Mouse (Mus musculus): ENCODE measurements at regions not wholly inside any gene's neighbourhood (a gene's known extent, or its start where the extent isn't known, plus 50 kb on each side); places are given as distances from the start of the nearest gene placed in this dataset.

DNA sequence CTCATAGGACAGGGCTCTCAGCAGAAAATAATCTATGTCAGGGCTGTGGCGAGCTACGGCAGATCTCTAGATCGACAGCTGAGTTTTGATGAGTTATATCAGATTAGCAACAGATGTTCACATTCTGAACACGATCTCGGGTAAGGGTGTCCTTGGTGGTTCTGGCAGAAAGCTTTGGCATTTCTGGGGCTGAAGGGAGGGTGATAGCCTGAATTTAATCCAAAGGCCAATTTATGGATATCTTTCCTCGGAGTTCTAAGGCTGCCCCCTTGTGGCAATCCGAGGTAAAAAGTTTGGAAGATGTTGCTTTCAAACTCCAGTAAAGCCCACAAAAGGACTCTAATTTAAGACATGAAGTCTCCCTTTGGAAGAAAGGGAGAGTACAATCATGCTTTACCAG, 101.3 kb upstream of the Luzp2 start:
- DNase-seq: peak; percentile 36

DNA sequence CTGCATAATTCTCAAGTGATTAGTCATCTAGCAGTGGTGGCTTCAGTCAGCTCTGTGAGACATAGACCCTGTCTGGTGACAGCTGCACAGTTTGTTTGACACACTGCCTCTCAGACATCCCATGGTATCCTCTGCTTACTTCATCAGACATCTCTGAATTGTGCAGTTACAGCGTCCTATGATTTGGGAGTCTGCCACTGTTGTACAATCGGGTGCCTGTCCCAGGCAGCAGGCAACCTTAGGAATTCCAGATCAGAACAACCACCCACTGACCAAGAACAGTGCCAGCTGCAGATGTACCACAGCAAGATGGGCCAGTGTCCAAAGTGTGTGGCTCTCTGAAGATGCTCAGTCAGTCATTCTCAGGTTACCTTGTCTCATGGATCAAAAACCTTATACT, 100.4 kb upstream of the Luzp2 start:
- no peak for DNase-seq

DNA sequence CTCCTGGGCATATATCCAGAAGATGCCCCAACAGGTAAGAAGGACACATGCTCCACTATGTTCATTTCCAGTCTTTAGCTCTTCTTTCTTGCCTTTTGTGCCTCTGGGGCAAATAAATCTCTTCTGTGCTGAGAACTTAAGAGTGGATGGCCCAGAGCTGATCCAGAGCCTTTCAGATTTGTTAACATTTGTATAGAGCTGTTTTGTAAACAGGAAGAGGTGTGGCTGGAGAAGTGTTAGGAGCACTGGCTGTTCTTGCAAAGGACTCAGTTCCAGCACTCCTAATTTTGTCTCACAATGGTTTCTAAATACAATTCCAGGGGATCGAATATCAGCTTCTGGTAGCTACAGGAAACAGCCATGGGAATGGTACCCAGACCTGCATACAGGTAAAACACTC, 68.0 kb upstream of the Luzp2 start:
- no peak for DNase-seq

DNA sequence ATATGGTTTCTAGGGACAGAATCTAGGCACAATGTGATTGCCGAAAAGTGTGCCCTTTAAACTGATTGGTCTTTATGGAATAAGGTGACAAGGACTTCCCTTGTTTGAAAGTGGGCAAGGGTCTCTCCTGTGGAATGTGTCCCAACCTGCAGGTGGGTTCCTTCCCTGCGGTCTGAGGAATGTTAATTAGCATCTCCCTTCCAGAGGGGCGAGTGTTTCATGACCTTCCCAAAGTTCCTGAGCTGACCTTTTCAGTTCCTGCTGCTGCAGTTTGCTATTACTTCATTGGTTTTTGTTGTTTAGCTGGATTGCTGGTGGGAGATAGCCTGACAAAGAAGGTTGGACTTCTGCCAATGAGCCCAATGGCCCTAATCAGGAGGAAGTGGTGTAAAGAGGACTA, 66.6 kb upstream of the Luzp2 start:
- DNase-seq: no peak

DNA sequence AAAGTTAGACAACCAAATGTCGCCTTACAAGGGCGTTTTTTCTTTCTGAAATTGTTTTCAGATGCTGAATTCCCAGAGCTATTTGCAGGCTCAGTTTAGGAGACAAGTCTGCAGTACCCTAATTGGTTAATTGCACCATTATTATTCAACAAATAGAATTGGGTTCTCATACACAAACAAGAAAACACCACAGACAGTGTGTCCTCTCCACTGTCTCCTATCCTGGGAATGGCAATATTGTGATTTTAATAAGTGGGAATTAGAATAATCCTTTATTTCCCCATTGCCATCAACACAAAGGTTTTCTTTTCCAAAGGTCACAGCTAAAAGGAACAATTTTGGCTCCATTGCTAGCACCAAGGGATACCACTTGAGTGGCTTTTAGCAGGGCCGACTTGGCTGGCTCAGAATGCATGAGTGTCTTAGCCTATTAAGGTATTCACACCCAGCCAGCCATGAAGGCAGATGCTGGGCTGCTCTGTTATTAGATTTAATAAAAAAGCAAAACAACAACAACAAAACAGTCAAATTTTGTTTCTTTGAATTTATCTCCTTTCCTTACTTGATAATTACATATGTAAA, 53.3 kb upstream of the Luzp2 start:
- peak; percentile 11 for DNase-seq

DNA sequence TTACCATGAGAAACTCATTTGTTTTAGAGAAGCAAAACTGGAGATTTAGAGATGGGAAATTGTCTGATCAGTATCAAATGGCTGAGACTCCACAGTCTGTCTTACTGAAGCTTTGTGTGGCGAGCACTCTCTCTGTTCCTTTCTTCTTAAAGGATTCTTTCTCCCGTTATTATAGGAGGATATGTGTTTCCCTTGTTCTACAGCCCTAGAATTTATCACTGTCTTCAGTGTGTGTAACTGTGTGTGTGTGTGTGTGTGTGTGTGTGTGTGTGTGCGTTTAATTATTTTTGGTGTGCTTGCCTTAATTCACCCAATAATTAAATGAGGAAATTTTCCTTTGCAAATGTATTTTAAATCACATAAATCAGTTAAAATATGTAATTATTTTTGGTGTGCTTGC, 52.7 kb upstream of the Luzp2 start:
- no peak for DNase-seq

DNA sequence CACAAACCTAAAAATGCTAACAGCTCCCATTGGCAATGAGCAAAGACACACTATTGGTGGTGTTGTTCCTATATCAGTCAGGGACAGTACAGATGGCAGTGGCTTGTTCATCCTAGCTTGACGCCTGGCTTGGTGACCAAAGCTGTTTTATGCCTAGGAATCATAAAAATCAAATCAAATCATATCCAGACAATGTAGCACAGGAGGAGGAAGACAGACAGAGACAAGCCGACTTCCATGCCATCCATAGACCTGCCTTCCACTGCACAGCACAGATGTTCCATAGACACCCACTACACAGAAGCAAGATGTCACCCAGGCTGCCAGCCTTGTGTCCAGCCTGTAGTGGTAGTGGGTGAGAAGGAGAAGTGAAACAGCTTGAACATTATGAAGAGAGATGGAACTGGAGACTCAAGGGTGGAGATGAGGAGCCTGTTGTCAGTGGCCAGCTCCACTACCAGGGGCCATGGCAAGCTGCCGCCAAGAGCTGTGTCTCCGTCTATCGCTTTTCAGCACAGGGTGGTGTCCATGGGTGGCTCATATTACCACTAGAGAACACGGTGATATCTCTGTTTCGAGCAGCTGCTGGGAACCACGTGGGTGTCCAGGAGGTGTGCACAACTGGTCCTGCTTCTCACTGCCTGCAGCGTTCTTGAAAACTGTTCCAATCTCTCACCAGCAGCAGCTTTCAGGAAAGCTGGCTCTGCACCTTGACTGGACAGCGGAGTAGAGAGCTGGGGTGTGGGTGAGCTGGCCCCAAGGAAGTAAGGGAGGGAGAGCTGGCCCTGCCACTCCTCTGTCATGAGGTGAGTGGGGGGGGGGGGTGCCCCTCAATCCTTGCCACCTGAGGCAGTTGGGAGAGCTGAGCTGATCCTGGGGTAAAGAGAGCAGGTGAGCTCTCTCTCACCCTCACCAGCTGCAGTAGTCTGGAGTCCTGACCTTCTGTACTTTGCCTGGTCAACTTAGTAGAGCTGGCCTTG, 51.5 kb upstream of the Luzp2 start:
- DNase-seq: no peak
